Mouse (Mus musculus) lung, embryonic 16.5 days (tissue): ENCODE data around the gene Prss38. TPM values are rescaled to one million over a fixed set of nuclear protein-coding genes. Genes with fewer than 3 reads are reported as not detected.
A peak's percentile ranks its signal among the peaks of the same experiment; 100 is the strongest.

Experiments
- ATAC-seq: fragments of 200-750 bp; cut with Nextera tagmentation; 2 replicates; pipeline ENCODE4 v1.8.0; 2017; ENCODE audit warnings: low read depth, mild to moderate bottlenecking, moderate library complexity
- H3K27ac ChIP-seq: fragments of 300-500 bp; sonication (generic); 2 replicates; pipeline ENCODE4 v1.5.1; 2014; ENCODE audit warnings: mild to moderate bottlenecking, control low read depth, low read length
- H3K27me3 ChIP-seq: fragments of 300-500 bp; sonication (generic); 2 replicates; pipeline ENCODE4 v1.6.1; 2014; ENCODE audit warnings: low read depth, low read length, mixed read lengths; ENCODE audit not compliant: control insufficient read depth, insufficient read depth
- H3K36me3 ChIP-seq: fragments of 300-500 bp; sonication (generic); 2 replicates; pipeline ENCODE4 v1.6.1; 2014; ENCODE audit warnings: low read length; ENCODE audit not compliant: control insufficient read depth, insufficient read depth
- H3K4me1 ChIP-seq: fragments of 300-500 bp; sonication (generic); replicated peaks from 2 replicates; pipeline ENCODE4 v1.6.1; 2014; ENCODE audit warnings: low read length, mixed read lengths; ENCODE audit not compliant: control insufficient read depth, insufficient read depth
- H3K4me2 ChIP-seq: fragments of 300-500 bp; sonication (generic); 2 replicates; pipeline ENCODE4 v1.6.1; 2014; ENCODE audit warnings: low read depth, low read length, control low read depth
- H3K4me3 ChIP-seq: fragments of 300-500 bp; sonication (generic); 2 replicates; pipeline ENCODE4 v1.5.1; 2014; ENCODE audit warnings: mild to moderate bottlenecking, low read length, control low read depth
- H3K9ac ChIP-seq: fragments of 300-500 bp; sonication (generic); 2 replicates; pipeline ENCODE4 v1.6.1; 2014; ENCODE audit warnings: low read length, control low read depth
- H3K9me3 ChIP-seq: fragments of 300-500 bp; sonication (generic); 2 replicates; pipeline ENCODE4 v1.6.1; 2016; ENCODE audit warnings: low read length; ENCODE audit not compliant: control insufficient read depth
- WGBS: fragments of 180-500 bp; shearing (Covaris S2); extraction: QIAGEN DNeasy Blood & Tissue Kit; methylation state at CpG from one replicate; pipeline ENCODE4 v1.1.7; 2014; 5-methylcytosine and 5-hydroxymethylcytosine counted together
- polyA plus RNA-seq: library from polyadenylated mRNA; unstranded; fragments of >200 nt; fragmentation: Nextera tagmentation; extraction: Ambion mirVana; gene quantifications from 2 replicates; pipeline ENCODE4 v1.2.1, GENCODE M21; 2015

The Prss38 gene
- polyA plus RNA-seq, 1 experiment from 2014 or later, result not detected

GRCm38 (mm10) chr11:59336381-59336780 lies 39.1 kb downstream of the Prss38 start:
- peak; percentile 53 for ATAC-seq
- Histone ChIP-seq H3K36me3 (no peaks in the 10 kb centered on the region), H3K9ac (no peak overlapping the region)

GRCm38 (mm10) chr11:59335942-59336341 lies 39.5 kb downstream of the Prss38 start:
- 16% methylated on average over 2 of the region's 2 CpGs for WGBS
- Histone ChIP-seq H3K36me3 (no peaks in the 10 kb centered on the region), H3K9me3 (no peaks in the 10 kb centered on the region), H3K4me3 (no peak overlapping the region), H3K4me2 (no peak overlapping the region), H3K27ac (no peak overlapping the region), H3K27me3 (no peaks in the 10 kb centered on the region), H3K4me1 (no peaks in the 10 kb centered on the region), H3K9ac (no peak overlapping the region)
- ATAC-seq, result no peak; the same call in 1 of the 2 replicates

More at GRCm38 (mm10) chr11:59336381-59336780, 39.1 kb downstream of the Prss38 start:
- 0% methylated on average over 1 of the region's 1 CpGs for WGBS
- H3K4me2 ChIP-seq, result no peak overlapping the region
- H3K4me3 ChIP-seq, result no peak overlapping the region
- H3K4me1 ChIP-seq, result no peaks in the 10 kb centered on the region
- H3K9me3 ChIP-seq, result no peaks in the 10 kb centered on the region
- H3K27ac ChIP-seq, result no peak overlapping the region
- H3K27me3 ChIP-seq, result no peaks in the 10 kb centered on the region

GRCm38 (mm10) chr11:59335150-59335549 lies 40.3 kb downstream of the Prss38 start:
- no peak overlapping the region for H3K4me2 ChIP-seq
- no peaks in the 10 kb centered on the region for H3K36me3 ChIP-seq
- 0 out of 2 replicates have a peak, but pooled peaks cover 2% of the 10 kb centered on the region for H3K4me1 ChIP-seq
- no peak overlapping the region for H3K27ac ChIP-seq
- ATAC-seq, result no peak
- H3K4me3 ChIP-seq, result no peak overlapping the region
- H3K27me3 ChIP-seq, result no peaks in the 10 kb centered on the region
- H3K9ac ChIP-seq, result no peak overlapping the region
- no peaks in the 10 kb centered on the region for H3K9me3 ChIP-seq
- WGBS, result 67% methylated on average over 4 of the region's 4 CpGs

GRCm38 (mm10) chr11:59332938-59333337 lies 42.5 kb downstream of the Prss38 start:
- ATAC-seq, result no peak
- H3K4me1 ChIP-seq, result peaks cover 2% of the 10 kb centered on the region; the same call in 1 of the 2 replicates

GRCm38 (mm10) chr11:59331167-59331869 lies 44.1 kb downstream of the Prss38 start:
- no peak overlapping the region for H3K4me3 ChIP-seq
- H3K4me1 ChIP-seq, result peaks cover 2% of the 10 kb centered on the region; the same call in 1 of the 2 replicates
- no peak overlapping the region for H3K27ac ChIP-seq
- no peak for ATAC-seq
- WGBS, result 68% methylated on average over 16 of the region's 16 CpGs
- no peaks in the 10 kb centered on the region for H3K36me3 ChIP-seq
- no peak overlapping the region for H3K9ac ChIP-seq
- no peak overlapping the region for H3K4me2 ChIP-seq
- no peaks in the 10 kb centered on the region for H3K27me3 ChIP-seq
- H3K9me3 ChIP-seq, result no peaks in the 10 kb centered on the region

More at GRCm38 (mm10) chr11:59332938-59333337, 42.5 kb downstream of the Prss38 start:
- 35% methylated on average over 9 of the region's 9 CpGs for WGBS
- no peaks in the 10 kb centered on the region for H3K9me3 ChIP-seq
- no peak overlapping the region for H3K4me3 ChIP-seq
- no peaks in the 10 kb centered on the region for H3K36me3 ChIP-seq
- no peak overlapping the region for H3K4me2 ChIP-seq
- H3K27me3 ChIP-seq, result no peaks in the 10 kb centered on the region
- no peak overlapping the region for H3K27ac ChIP-seq
- no peak overlapping the region for H3K9ac ChIP-seq

GRCm38 (mm10) chr11:59330560-59330959 lies 44.9 kb downstream of the Prss38 start:
- peak; percentile 51; the same call in 1 of the 2 replicates for ATAC-seq
- no peak overlapping the region for H3K4me3 ChIP-seq
- WGBS, result 36% methylated on average over 5 of the region's 5 CpGs
- H3K27ac ChIP-seq, result no peak overlapping the region
- H3K9me3 ChIP-seq, result no peaks in the 10 kb centered on the region
- no peak overlapping the region for H3K4me2 ChIP-seq
- no peaks in the 10 kb centered on the region for H3K27me3 ChIP-seq
- H3K9ac ChIP-seq, result no peak overlapping the region
- peaks cover 2% of the 10 kb centered on the region; the same call in 1 of the 2 replicates for H3K4me1 ChIP-seq
- H3K36me3 ChIP-seq, result no peaks in the 10 kb centered on the region

- no peaks in the 10 kb centered on the region for H3K27me3 ChIP-seq
- peaks cover 2% of the 10 kb centered on the region; the same call in 1 of the 2 replicates for H3K4me1 ChIP-seq
- H3K4me3 ChIP-seq, result no peak overlapping the region
- H3K36me3 ChIP-seq, result no peaks in the 10 kb centered on the region
- H3K9ac ChIP-seq, result peak overlapping the region; percentile 38; the same call in 1 of the 2 replicates
- 0 out of 2 replicates have a peak overlapping the region, but pooled peaks have one; percentile 8 for H3K27ac ChIP-seq
- no peaks in the 10 kb centered on the region for H3K9me3 ChIP-seq
- ATAC-seq, result peak; percentile 22; the same call in 1 of the 2 replicates
- 46% methylated on average over 6 of the region's 6 CpGs for WGBS
- H3K4me2 ChIP-seq, result no peak overlapping the region
These were observed 45.8 kb downstream of the Prss38 start for GRCm38 (mm10) chr11:59329616-59330015.

- H3K9ac ChIP-seq, result no peak overlapping the region
These were observed 47.8 kb downstream of the Prss38 start for GRCm38 (mm10) chr11:59327625-59328024.

GRCm38 (mm10) chr11:59324777-59325176 lies 50.7 kb downstream of the Prss38 start:
- H3K4me1 ChIP-seq, result no peaks in the 10 kb centered on the region; the same call in 1 of the 2 replicates
- no peaks in the 10 kb centered on the region for H3K27me3 ChIP-seq
- no peak overlapping the region for H3K27ac ChIP-seq
- ATAC-seq, result peak; percentile 88
- H3K4me2 ChIP-seq, result no peak overlapping the region
- no peak overlapping the region for H3K4me3 ChIP-seq
- WGBS, result 41% methylated on average over 5 of the region's 5 CpGs
- no peak overlapping the region for H3K9ac ChIP-seq
- no peaks in the 10 kb centered on the region for H3K36me3 ChIP-seq
- no peaks in the 10 kb centered on the region for H3K9me3 ChIP-seq

More at GRCm38 (mm10) chr11:59327625-59328024, 47.8 kb downstream of the Prss38 start:
- Histone ChIP-seq H3K27me3 (no peaks in the 10 kb centered on the region), H3K27ac (no peak overlapping the region), H3K36me3 (no peaks in the 10 kb centered on the region), H3K4me2 (no peak overlapping the region), H3K4me3 (no peak overlapping the region), H3K4me1 (peaks cover 2% of the 10 kb centered on the region; the same call in 1 of the 2 replicates), H3K9me3 (no peaks in the 10 kb centered on the region)
- WGBS, result 75% methylated on average over 18 of the region's 18 CpGs
- ATAC-seq, result no peak
